Mouse (Mus musculus): ENCODE results near the gene Cab39. TPM values are rescaled to one million over a fixed set of nuclear protein-coding genes. Genes with fewer than 3 reads are reported as not detected.
A peak's percentile ranks its signal among the peaks of the same experiment; 100 is the strongest.

The Cab39 gene
- polyA plus RNA-seq (2016; fragmentation: Nextera tagmentation; extraction: Ambion mirVana) = 34.0 TPM in 2 replicates

- Histone ChIP-seq H3K36me3 (replicated peaks) (peaks cover 15% of the 10 kb centered on the region), H3K27ac (peak within 1 kb of the TSS; percentile 96), H3K4me3 (peak within 1 kb of the TSS; percentile 95), H3K4me1 (peaks cover 18% of the 10 kb centered on the region), H3K9me3 (no peaks in the 10 kb centered on the region), H3K27me3 (ENCODE audit: poor library complexity, severe bottlenecking) (no peaks in the 10 kb centered on the region)
- DNase-seq (ENCODE audit: extremely low spot score, low spot score) = peak; percentile 77
- under 1% methylated on average over 112 of the region's 118 CpGs for WGBS
These were observed at the start of gene Cab39 for GRCm38 (mm10) chr1:85793208-85794105. Gene Cab39, plus strand, starts transcription at chr1:85793441.

GRCm38 (mm10) chr1:85744539-85744938 is 48.7 kb upstream of the Cab39 start:
- H3K36me3 ChIP-seq (replicated peaks) = no peaks in the 10 kb centered on the region
- H3K9me3 ChIP-seq = no peaks in the 10 kb centered on the region
- WGBS = 83% methylated on average over 3 of the region's 3 CpGs

GRCm38 (mm10) chr1:85746511-85746910 is 46.7 kb upstream of the Cab39 start:
- DNase-seq (ENCODE audit: extremely low spot score, low spot score) = no peak
- Histone ChIP-seq H3K4me3 (no peak overlapping the region), H3K36me3 (replicated peaks) (no peaks in the 10 kb centered on the region), H3K27ac (no peak overlapping the region), H3K27me3 (ENCODE audit: poor library complexity, severe bottlenecking) (no peaks in the 10 kb centered on the region), H3K4me1 (peaks cover 27% of the 10 kb centered on the region), H3K9me3 (no peaks in the 10 kb centered on the region)
- WGBS = 89% methylated on average over 5 of the region's 5 CpGs

More at GRCm38 (mm10) chr1:85744539-85744938, 48.7 kb upstream of the Cab39 start:
- Histone ChIP-seq H3K27ac (no peak overlapping the region), H3K4me3 (no peak overlapping the region), H3K27me3 (ENCODE audit: poor library complexity, severe bottlenecking) (no peaks in the 10 kb centered on the region), H3K4me1 (peaks cover 17% of the 10 kb centered on the region)
- no peak for DNase-seq (ENCODE audit: extremely low spot score, low spot score)

- DNase-seq (ENCODE audit: extremely low spot score, low spot score) = no peak
- no peak overlapping the region for H3K27ac ChIP-seq
- 75% methylated on average over 2 of the region's 2 CpGs for WGBS
- H3K4me1 ChIP-seq = peaks cover 15% of the 10 kb centered on the region
- no peak overlapping the region for H3K4me3 ChIP-seq
- H3K36me3 ChIP-seq (replicated peaks) = no peaks in the 10 kb centered on the region
- H3K9me3 ChIP-seq = no peaks in the 10 kb centered on the region
- H3K27me3 ChIP-seq (ENCODE audit: poor library complexity, severe bottlenecking) = no peaks in the 10 kb centered on the region
These were observed 43.4 kb upstream of the Cab39 start for GRCm38 (mm10) chr1:85749829-85750228.

GRCm38 (mm10) chr1:85750650-85751049 is 42.6 kb upstream of the Cab39 start:
- Histone ChIP-seq H3K27ac (0 out of 2 replicates have a peak overlapping the region, but pooled peaks have one; percentile 30), H3K36me3 (replicated peaks) (no peaks in the 10 kb centered on the region), H3K4me3 (no peak overlapping the region), H3K27me3 (ENCODE audit: poor library complexity, severe bottlenecking) (no peaks in the 10 kb centered on the region), H3K9me3 (no peaks in the 10 kb centered on the region), H3K4me1 (peaks cover 15% of the 10 kb centered on the region)
- 90% methylated on average over 4 of the region's 4 CpGs for WGBS
- DNase-seq (ENCODE audit: extremely low spot score, low spot score) = no peak

- 70% methylated on average over 6 of the region's 6 CpGs for WGBS
- Histone ChIP-seq H3K4me3 (no peak overlapping the region), H3K27me3 (ENCODE audit: poor library complexity, severe bottlenecking) (no peaks in the 10 kb centered on the region), H3K4me1 (peaks cover 15% of the 10 kb centered on the region), H3K27ac (peak overlapping the region; percentile 54), H3K36me3 (replicated peaks) (no peaks in the 10 kb centered on the region), H3K9me3 (no peaks in the 10 kb centered on the region)
- DNase-seq (ENCODE audit: extremely low spot score, low spot score) = no peak
These were observed 41.7 kb upstream of the Cab39 start for GRCm38 (mm10) chr1:85751494-85751893.

- H3K4me1 ChIP-seq = peaks cover 15% of the 10 kb centered on the region
- DNase-seq (ENCODE audit: extremely low spot score, low spot score) = no peak
- peak overlapping the region; percentile 54 for H3K27ac ChIP-seq
- H3K9me3 ChIP-seq = no peaks in the 10 kb centered on the region
- H3K4me3 ChIP-seq = no peak overlapping the region
- 83% methylated on average over 11 of the region's 11 CpGs for WGBS
- no peaks in the 10 kb centered on the region for H3K36me3 ChIP-seq (replicated peaks)
- no peaks in the 10 kb centered on the region for H3K27me3 ChIP-seq (ENCODE audit: poor library complexity, severe bottlenecking)
These were observed 41.1 kb upstream of the Cab39 start for GRCm38 (mm10) chr1:85751932-85752680.

- DNase-seq (ENCODE audit: extremely low spot score, low spot score) = no peak
- Histone ChIP-seq H3K36me3 (replicated peaks) (no peaks in the 10 kb centered on the region), H3K4me1 (peaks cover 11% of the 10 kb centered on the region), H3K9me3 (no peaks in the 10 kb centered on the region), H3K27ac (peak overlapping the region; percentile 69; the same call in 1 of the 2 replicates), H3K4me3 (no peak overlapping the region), H3K27me3 (ENCODE audit: poor library complexity, severe bottlenecking) (no peaks in the 10 kb centered on the region)
- WGBS = 80% methylated on average over 6 of the region's 6 CpGs
These were observed 35.6 kb upstream of the Cab39 start for GRCm38 (mm10) chr1:85757531-85758230.

GRCm38 (mm10) chr1:85758231-85758968 is 34.8 kb upstream of the Cab39 start:
- WGBS = 30% methylated on average over 14 of the region's 14 CpGs
- H3K4me1 ChIP-seq = peaks cover 11% of the 10 kb centered on the region
- no peaks in the 10 kb centered on the region for H3K9me3 ChIP-seq
- H3K36me3 ChIP-seq (replicated peaks) = no peaks in the 10 kb centered on the region
- peak overlapping the region; percentile 22; the same call in 1 of the 2 replicates for H3K4me3 ChIP-seq
- no peaks in the 10 kb centered on the region for H3K27me3 ChIP-seq (ENCODE audit: poor library complexity, severe bottlenecking)
- peak overlapping the region; percentile 69 for H3K27ac ChIP-seq
- no peak for DNase-seq (ENCODE audit: extremely low spot score, low spot score)

GRCm38 (mm10) chr1:85758969-85759293 is 34.3 kb upstream of the Cab39 start:
- H3K9me3 ChIP-seq = no peaks in the 10 kb centered on the region
- no peaks in the 10 kb centered on the region for H3K27me3 ChIP-seq (ENCODE audit: poor library complexity, severe bottlenecking)
- no peaks in the 10 kb centered on the region for H3K36me3 ChIP-seq (replicated peaks)
- 18% methylated on average over 1 of the region's 1 CpGs for WGBS
- peaks cover 11% of the 10 kb centered on the region for H3K4me1 ChIP-seq
- H3K27ac ChIP-seq = 0 out of 2 replicates have a peak overlapping the region, but pooled peaks have one; percentile 69
- no peak overlapping the region for H3K4me3 ChIP-seq
- DNase-seq (ENCODE audit: extremely low spot score, low spot score) = no peak

- H3K4me1 ChIP-seq = peaks cover 11% of the 10 kb centered on the region
- H3K27me3 ChIP-seq (ENCODE audit: poor library complexity, severe bottlenecking) = no peaks in the 10 kb centered on the region
- no peaks in the 10 kb centered on the region for H3K36me3 ChIP-seq (replicated peaks)
- no peak overlapping the region for H3K27ac ChIP-seq
- DNase-seq (ENCODE audit: extremely low spot score, low spot score) = no peak
- H3K4me3 ChIP-seq = no peak overlapping the region
- 94% methylated on average over 4 of the region's 4 CpGs for WGBS
- no peaks in the 10 kb centered on the region for H3K9me3 ChIP-seq
These were observed 31.6 kb upstream of the Cab39 start for GRCm38 (mm10) chr1:85761665-85762064.

- Histone ChIP-seq H3K27me3 (ENCODE audit: poor library complexity, severe bottlenecking) (no peaks in the 10 kb centered on the region), H3K36me3 (replicated peaks) (no peaks in the 10 kb centered on the region), H3K9me3 (no peaks in the 10 kb centered on the region), H3K27ac (no peak overlapping the region), H3K4me1 (peaks cover 6% of the 10 kb centered on the region), H3K4me3 (no peak overlapping the region)
- WGBS = 89% methylated on average over 6 of the region's 6 CpGs
- DNase-seq (ENCODE audit: extremely low spot score, low spot score) = no peak
These were observed 29.9 kb upstream of the Cab39 start for GRCm38 (mm10) chr1:85763386-85763785.
